Mouse (Mus musculus) heart, embryonic 10.5 days (tissue): ENCODE data around the gene Cpne5. TPM values are rescaled to one million over a fixed set of nuclear protein-coding genes. Genes with fewer than 3 reads are reported as not detected.

Source experiments
- DNase-seq: peaks from one replicate; pipeline ENCODE4 v3.0.0-alpha.2; 2017; ENCODE audit warnings: low spot score
- H3K27ac ChIP-seq: fragments of 300-500 bp; sonication (generic); 2 replicates; pipeline ENCODE4 v1.5.1; 2016; ENCODE audit warnings: mild to moderate bottlenecking
- H3K27me3 ChIP-seq: fragments of 300-500 bp; sonication (generic); 2 replicates; pipeline ENCODE4 v1.6.1; 2016; ENCODE audit warnings: mild to moderate bottlenecking; ENCODE audit not compliant: poor library complexity, insufficient read depth, severe bottlenecking
- H3K36me3 ChIP-seq: fragments of 300-500 bp; sonication (generic); 2 replicates; pipeline ENCODE4 v1.6.1; 2016; ENCODE audit warnings: mild to moderate bottlenecking, moderate library complexity
- H3K4me1 ChIP-seq: fragments of 300-500 bp; sonication (generic); 2 replicates; pipeline ENCODE4 v1.6.1; 2016; ENCODE audit warnings: mild to moderate bottlenecking
- H3K4me3 ChIP-seq: fragments of 300-500 bp; sonication (generic); 2 replicates; pipeline ENCODE4 v1.5.1; 2016; ENCODE audit warnings: mild to moderate bottlenecking, moderate library complexity
- H3K9me3 ChIP-seq: fragments of 300-500 bp; sonication (generic); 2 replicates; pipeline ENCODE4 v1.6.1; 2016; ENCODE audit warnings: mild to moderate bottlenecking, moderate library complexity
- WGBS: fragments of 180-500 bp; shearing (Covaris S2); methylation state at CpG from one replicate; pipeline ENCODE4 v1.1.7; 2016; 5-methylcytosine and 5-hydroxymethylcytosine counted together
- polyA plus RNA-seq: library from polyadenylated mRNA; unstranded; fragments of >200 nt; fragmentation: Nextera tagmentation; extraction: Ambion mirVana; gene quantifications from 2 replicates; pipeline ENCODE4 v1.2.1, GENCODE M21; 2016

Gene Cpne5
- polyA plus RNA-seq, 1 experiment from 2014 or later = 18.0 TPM

DNA sequence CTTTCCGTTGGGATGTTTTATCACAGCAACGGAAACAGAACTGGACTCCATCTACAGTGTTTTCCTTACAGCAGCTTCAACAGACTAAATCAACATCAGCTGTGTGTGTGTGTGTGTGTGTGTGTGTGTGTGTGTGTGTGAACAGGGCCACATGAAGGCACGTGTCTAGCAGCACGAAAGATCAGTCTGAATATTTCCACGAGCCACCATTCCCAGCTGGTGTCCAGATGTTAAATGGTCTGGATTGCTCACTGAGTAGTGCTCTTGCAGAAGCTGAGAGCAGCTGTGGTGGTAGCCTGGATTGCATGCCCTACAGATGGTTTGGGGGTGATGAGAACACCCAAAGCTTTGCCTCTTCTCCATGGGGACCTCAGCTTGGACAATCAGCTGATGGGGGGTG lies 19.9 kb downstream of the Cpne5 start:
- Histone ChIP-seq H3K4me3 (no peak overlapping the region), H3K4me1 (peaks cover 34% of the 10 kb centered on the region), H3K27me3 (peaks cover 21% of the 10 kb centered on the region; the same call in 1 of the 2 replicates), H3K27ac (no peak overlapping the region), H3K36me3 (no peaks in the 10 kb centered on the region), H3K9me3 (no peaks in the 10 kb centered on the region)
- no peak for DNase-seq
- WGBS = 64% methylated on average over 5 of the region's 5 CpGs

DNA sequence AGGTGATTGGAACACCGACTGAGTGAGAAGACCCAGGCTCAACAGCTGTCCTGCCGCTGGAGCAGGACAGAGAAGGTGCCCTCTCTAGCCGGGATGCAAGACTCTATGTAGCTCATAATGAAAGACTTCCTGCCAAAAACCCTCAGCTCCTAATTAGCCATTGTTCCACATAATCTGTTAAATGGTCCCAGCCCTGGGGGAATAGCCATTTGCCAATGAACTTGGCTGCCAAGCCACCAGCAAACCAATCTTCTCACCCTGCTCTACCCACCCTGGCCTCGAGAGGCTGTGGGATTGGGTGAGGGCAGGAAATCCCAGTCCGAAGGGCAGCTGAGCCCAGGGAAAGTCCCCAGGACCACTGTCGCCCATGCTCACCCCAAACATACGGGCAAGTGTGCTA lies 21.9 kb downstream of the Cpne5 start:
- Histone ChIP-seq H3K9me3 (no peaks in the 10 kb centered on the region), H3K27me3 (peaks cover 21% of the 10 kb centered on the region; the same call in 1 of the 2 replicates), H3K4me3 (no peak overlapping the region), H3K27ac (no peak overlapping the region), H3K4me1 (peaks cover 38% of the 10 kb centered on the region), H3K36me3 (no peaks in the 10 kb centered on the region)
- no peak for DNase-seq
- 75% methylated on average over 7 of the region's 7 CpGs for WGBS

DNA sequence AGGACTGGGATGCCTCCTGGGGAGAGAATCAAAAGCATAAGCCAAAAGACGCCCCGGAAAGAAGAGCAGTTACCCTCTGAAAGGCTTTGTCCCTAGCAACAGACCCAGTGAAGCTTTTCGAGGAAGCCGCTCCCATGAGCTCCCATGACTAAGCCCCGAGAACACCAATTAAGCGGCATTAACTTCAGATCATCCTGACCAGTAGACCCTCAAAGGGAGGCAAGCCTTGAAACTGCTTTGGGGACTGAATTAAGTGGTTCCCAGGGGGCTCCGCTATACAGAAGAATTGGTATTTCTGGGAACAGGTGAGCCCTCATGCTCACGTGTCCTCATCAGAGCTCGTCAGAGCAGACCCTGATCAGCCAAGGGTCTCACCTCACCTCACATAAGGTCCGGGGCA lies 23.3 kb downstream of the Cpne5 start:
- Histone ChIP-seq H3K4me1 (peaks cover 41% of the 10 kb centered on the region), H3K9me3 (no peaks in the 10 kb centered on the region), H3K27me3 (peaks cover 21% of the 10 kb centered on the region; the same call in 1 of the 2 replicates), H3K36me3 (no peaks in the 10 kb centered on the region), H3K4me3 (no peak overlapping the region), H3K27ac (no peak overlapping the region)
- DNase-seq = no peak
- WGBS = 57% methylated on average over 10 of the region's 10 CpGs

DNA sequence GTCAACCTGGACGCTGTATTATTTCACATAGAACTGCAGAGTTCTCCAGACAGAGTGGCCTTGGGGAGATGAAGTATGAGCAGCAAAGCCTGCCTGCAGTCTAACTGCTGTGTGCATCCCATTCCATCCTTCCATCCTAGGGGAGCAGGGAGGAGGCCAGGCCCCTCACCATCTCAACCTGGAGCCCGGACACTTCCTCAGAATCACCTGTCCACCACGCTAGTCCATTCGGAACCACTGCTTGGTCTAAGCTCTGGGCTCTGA lies 23.8 kb downstream of the Cpne5 start:
- Histone ChIP-seq H3K4me1 (peaks cover 45% of the 10 kb centered on the region), H3K36me3 (no peaks in the 10 kb centered on the region), H3K4me3 (no peak overlapping the region), H3K27me3 (peaks cover 21% of the 10 kb centered on the region; the same call in 1 of the 2 replicates), H3K27ac (no peak overlapping the region), H3K9me3 (no peaks in the 10 kb centered on the region)
- 77% methylated on average over 4 of the region's 4 CpGs for WGBS
- DNase-seq = no peak

DNA sequence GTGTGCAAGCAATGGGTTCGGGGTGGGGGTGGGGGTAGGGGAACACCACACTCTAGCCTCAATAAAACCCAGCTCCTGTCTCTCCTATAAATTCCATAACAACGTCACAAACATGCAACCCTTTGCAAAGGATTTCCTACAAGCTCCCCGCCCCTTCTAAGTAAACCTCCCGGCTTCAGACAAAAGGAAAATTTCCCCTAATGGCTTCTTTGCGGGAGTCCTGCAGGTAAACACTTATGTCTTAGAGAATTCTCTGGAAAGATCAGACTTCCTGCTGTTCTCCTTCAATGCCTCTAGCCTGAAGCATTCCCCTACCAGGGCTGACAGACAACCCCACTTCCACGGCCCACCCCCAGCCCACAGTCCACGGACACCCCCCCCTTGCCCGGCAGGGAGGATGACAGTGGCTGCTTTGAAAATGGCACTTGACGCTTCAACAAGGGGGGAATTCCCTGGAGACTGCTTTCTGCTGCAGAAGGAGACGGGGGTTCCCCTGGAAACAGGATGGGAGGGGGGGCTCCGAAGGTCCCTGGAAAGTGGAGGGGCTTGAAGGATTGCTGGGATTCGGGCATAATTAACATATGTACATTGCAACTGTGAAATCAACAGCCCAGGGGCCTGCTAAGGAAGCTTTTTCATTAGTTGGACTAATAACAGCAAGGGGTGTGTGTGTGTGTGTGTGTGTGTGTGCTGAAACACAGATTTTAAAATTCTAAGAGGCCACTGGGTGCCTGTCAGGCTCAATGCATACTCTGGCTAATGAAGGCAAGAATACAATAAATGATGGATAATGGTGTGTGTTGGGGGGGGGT lies 24.4 kb downstream of the Cpne5 start:
- Histone ChIP-seq H3K27ac (no peak overlapping the region), H3K36me3 (no peaks in the 10 kb centered on the region), H3K4me1 (peaks cover 50% of the 10 kb centered on the region), H3K4me3 (no peak overlapping the region), H3K27me3 (peaks cover 21% of the 10 kb centered on the region; the same call in 1 of the 2 replicates), H3K9me3 (no peaks in the 10 kb centered on the region)
- DNase-seq = no peak
- 31% methylated on average over 12 of the region's 12 CpGs for WGBS

DNA sequence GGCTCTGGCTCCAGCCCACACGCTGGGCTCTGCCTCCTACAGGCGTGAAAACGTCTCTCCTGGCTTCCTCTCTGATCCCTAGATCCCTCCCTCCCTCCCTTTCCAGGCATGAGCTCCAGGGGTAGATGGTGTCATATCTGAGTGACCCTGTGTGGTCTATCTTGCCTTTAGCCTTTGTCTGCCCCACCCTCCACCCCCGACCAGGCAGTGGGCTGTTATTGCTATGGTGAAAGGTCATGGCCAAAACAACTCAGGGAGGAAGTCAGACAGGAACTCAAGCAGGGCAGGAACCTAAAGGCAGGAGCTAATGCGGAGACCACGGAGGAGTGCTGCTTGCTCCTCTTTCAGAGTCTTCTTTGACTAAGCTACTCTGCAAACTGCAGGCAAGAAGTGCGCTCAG lies 26.1 kb downstream of the Cpne5 start:
- H3K27ac ChIP-seq = peak overlapping the region; percentile 68

DNA sequence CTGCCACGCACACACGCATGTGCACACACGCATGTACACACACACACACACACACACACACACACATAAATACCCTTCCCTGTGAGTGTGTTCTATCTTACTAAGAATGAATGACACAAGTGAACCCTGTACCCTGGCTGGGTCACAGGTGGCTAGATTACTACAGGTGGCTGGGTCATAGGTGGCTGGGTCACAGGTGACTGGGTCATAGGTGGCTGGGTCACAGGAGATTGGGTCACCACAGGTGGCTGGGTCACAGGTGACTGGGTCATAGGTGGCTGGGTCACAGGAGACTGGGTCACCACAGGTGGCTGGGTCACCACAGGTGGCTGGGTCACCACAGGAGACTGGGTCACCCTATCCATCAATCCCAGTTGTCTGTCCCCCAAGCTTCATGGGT lies 27.9 kb downstream of the Cpne5 start:
- Histone ChIP-seq H3K36me3 (no peaks in the 10 kb centered on the region), H3K27ac (peak overlapping the region; percentile 33; the same call in 1 of the 2 replicates), H3K4me3 (no peak overlapping the region), H3K27me3 (peaks cover 14% of the 10 kb centered on the region; the same call in 1 of the 2 replicates), H3K4me1 (peaks cover 55% of the 10 kb centered on the region), H3K9me3 (no peaks in the 10 kb centered on the region)
- WGBS = 97% methylated on average over 3 of the region's 3 CpGs
- DNase-seq = no peak

More for the DNA sequence above, 26.1 kb downstream of the Cpne5 start:
- Histone ChIP-seq H3K4me3 (peak overlapping the region; percentile 16; the same call in 1 of the 2 replicates), H3K27me3 (peaks cover 21% of the 10 kb centered on the region; the same call in 1 of the 2 replicates), H3K36me3 (no peaks in the 10 kb centered on the region), H3K4me1 (peaks cover 50% of the 10 kb centered on the region), H3K9me3 (no peaks in the 10 kb centered on the region)
- no peak for DNase-seq
- 35% methylated on average over 7 of the region's 7 CpGs for WGBS

DNA sequence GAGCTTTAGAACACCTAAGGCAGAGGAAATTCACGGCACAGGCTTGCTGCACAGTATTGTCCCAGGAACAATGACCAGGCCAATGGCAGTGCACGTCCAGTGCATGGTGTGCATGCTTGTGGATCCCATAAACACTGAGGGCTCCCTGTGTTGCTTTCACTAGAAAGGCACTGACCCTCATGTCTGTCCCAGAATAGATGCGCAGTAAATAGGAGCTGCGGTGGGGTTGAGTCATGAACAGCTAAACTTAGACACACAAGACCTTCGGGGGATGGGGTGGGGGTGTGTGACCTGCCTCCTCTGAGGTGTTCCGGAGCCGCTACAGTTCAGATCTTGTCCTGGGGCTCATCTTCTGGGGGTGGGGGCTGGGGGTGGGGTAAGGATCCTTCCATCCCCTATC lies 31.9 kb downstream of the Cpne5 start:
- 52% methylated on average over 7 of the region's 7 CpGs for WGBS
- H3K27me3 ChIP-seq = peaks cover 6% of the 10 kb centered on the region
- H3K36me3 ChIP-seq = no peaks in the 10 kb centered on the region
- H3K4me3 ChIP-seq = no peak overlapping the region
- peak overlapping the region; percentile 81 for H3K27ac ChIP-seq
- peaks cover 36% of the 10 kb centered on the region for H3K4me1 ChIP-seq
- H3K9me3 ChIP-seq = no peaks in the 10 kb centered on the region
- DNase-seq = no peak

DNA sequence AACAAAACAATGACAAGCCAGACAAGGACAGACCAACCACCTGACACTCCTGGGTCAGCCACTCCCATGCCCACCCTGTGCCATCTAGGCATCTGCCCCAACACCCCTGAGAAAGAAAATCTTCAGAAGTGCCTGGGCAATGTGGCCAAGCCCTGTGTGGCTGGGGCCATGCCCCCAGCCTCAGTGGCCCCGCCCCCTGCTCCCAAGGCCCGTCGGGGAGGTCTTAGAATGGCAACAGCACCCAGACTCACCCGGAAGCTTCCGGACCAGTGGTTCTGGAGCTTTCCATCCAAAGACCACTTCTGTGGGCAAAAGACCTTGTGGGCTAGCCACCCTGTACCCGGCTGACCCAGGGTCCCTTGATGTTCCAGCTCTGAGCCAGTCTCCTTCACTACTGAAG lies 35.4 kb downstream of the Cpne5 start:
- peaks cover 6% of the 10 kb centered on the region for H3K27me3 ChIP-seq
- H3K27ac ChIP-seq = 0 out of 2 replicates have a peak overlapping the region, but pooled peaks have one; percentile 19
- H3K9me3 ChIP-seq = no peaks in the 10 kb centered on the region
- peaks cover 28% of the 10 kb centered on the region for H3K4me1 ChIP-seq
- WGBS = 75% methylated on average over 6 of the region's 6 CpGs
- H3K4me3 ChIP-seq = no peak overlapping the region
- no peaks in the 10 kb centered on the region for H3K36me3 ChIP-seq
- no peak for DNase-seq

DNA sequence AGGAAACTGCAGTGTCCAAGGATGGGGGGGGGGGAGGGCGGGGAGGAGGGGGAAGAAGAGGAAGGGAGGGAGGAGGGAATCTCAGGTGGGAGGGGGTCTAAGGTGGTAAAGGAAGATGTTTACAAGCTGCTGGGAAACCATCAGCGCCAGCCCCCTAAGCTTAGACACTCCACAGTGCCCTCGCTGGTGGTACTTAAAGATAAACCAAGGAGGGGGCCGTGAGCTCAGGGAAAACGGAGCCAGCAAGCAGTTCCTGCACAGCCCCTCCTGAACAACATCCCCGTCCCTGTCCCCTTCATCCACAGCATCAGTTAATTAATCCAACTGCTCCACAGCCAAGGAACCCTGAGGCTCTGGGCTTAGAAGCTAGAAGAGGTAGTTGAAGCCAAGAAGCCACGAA lies 38.1 kb downstream of the Cpne5 start:
- Histone ChIP-seq H3K27ac (peak overlapping the region; percentile 52), H3K36me3 (0 out of 2 replicates have a peak, but pooled peaks cover 5% of the 10 kb centered on the region), H3K9me3 (no peaks in the 10 kb centered on the region), H3K4me1 (peaks cover 18% of the 10 kb centered on the region), H3K27me3 (peaks cover 6% of the 10 kb centered on the region), H3K4me3 (no peak overlapping the region)
- 30% methylated on average over 6 of the region's 7 CpGs for WGBS
- DNase-seq = no peak

DNA sequence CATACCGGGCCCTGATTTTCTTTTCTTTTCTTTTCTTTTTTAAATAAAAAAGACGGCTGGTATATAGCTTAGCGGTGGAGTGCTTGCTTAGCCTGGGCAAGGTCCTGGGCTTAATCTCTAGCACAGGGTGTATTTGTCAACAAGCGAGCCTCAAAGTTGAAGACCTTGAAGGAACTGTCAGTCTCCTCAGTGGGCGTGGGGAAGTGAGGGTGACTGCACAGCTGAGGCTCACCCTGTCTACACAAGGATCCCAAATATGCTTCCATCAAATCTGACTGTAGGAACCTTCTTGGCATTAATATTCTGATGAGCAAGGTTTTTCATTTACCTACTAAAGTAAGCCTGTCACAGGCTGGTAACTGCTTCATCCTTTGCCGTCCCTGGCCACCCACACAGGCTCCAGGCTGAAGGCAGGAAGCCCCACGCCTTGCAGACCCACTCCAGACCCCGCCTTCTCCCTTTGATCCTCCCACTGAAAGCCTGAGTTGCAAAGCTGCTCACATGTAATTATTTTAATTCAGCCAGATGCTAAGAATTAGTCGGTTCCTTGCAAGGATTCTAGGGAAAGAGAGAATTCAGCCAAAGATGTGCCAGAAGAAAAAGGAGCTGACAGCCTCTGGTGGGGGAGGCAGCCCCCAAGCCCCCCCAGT lies 38.7 kb downstream of the Cpne5 start:
- 28% methylated on average over 9 of the region's 9 CpGs for WGBS
- DNase-seq = no peak

DNA sequence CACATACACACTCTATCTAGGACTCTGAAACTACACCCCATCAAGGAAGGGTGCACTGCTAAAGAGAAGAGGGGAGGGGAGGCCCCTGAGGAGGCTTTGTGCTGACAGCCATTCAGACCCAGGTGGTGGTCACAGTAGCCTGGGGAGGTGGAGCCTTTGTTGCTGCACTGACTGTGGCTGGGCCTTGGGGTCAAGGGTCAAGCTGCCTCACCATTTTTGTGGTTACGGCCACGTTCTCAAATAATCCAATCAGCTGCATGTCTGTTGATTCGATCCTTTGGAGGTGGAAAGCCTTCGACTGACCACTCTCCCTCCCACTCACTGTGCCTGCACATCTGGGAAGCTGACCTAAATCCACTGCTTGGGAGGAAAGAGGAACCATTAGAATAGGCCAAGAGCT lies 42.4 kb downstream of the Cpne5 start:
- Histone ChIP-seq H3K36me3 (0 out of 2 replicates have a peak, but pooled peaks cover 5% of the 10 kb centered on the region), H3K27me3 (no peaks in the 10 kb centered on the region), H3K4me3 (no peak overlapping the region), H3K9me3 (no peaks in the 10 kb centered on the region), H3K27ac (no peak overlapping the region; the same call in 1 of the 2 replicates), H3K4me1 (peaks cover 20% of the 10 kb centered on the region)
- WGBS = 53% methylated on average over 4 of the region's 4 CpGs
- DNase-seq = no peak

More for the DNA sequence above, 38.7 kb downstream of the Cpne5 start:
- Histone ChIP-seq H3K4me1 (peaks cover 18% of the 10 kb centered on the region), H3K9me3 (no peaks in the 10 kb centered on the region), H3K27ac (peak overlapping the region; percentile 52; the same call in 1 of the 2 replicates), H3K36me3 (0 out of 2 replicates have a peak, but pooled peaks cover 5% of the 10 kb centered on the region), H3K27me3 (peaks cover 6% of the 10 kb centered on the region), H3K4me3 (no peak overlapping the region)

DNA sequence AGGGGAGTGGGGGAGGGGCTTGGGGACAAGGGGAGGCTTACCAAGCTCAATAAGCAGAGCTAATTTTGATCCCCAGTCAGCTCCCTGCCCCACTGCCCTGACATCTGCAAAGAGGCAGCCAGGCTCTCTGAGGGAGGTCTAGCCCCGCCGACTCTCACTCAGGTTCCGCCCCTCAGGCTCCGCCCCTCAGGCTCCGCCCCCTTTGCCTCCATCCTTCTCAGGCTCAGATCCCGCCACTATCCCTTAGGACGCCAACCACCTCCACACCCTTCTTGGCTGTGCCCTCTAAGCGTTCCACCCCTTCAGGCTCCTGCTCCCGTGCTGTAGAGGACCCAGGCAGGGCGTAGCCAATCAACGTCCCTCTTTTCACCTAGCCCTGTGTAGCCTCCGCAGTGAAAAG lies 49.0 kb downstream of the Cpne5 start:
- Histone ChIP-seq H3K27ac (0 out of 2 replicates have a peak overlapping the region, but pooled peaks have one; percentile 38), H3K4me1 (peaks cover 50% of the 10 kb centered on the region)
- no peak for DNase-seq

More for the DNA sequence above, 49.0 kb downstream of the Cpne5 start:
- 7% methylated on average over 12 of the region's 12 CpGs for WGBS
- Histone ChIP-seq H3K27me3 (0 out of 2 replicates have a peak, but pooled peaks cover 8% of the 10 kb centered on the region), H3K4me3 (peak overlapping the region; percentile 44), H3K36me3 (no peaks in the 10 kb centered on the region), H3K9me3 (no peaks in the 10 kb centered on the region)
